Mouse (Mus musculus): ENCODE measurements around the gene Usp39. TPM values are rescaled to one million over a fixed set of nuclear protein-coding genes. Genes with fewer than 3 reads are reported as not detected.

Usp39 gene
- total and polyA plus RNA-seq, 2 experiments from 2014 or later, result 33.1 to 64.6 TPM

- Histone ChIP-seq H3K36me3 (ENCODE audit: insufficient read depth, low read length) (no peaks in the 10 kb centered on the region), H3K27ac (no peak overlapping the region), H3K4me2 (ENCODE audit: low read depth, low read length) (no peak overlapping the region), H3K9ac (replicated peaks; ENCODE audit: low read length) (no peak overlapping the region), H3K4me3 (ENCODE audit: low read length) (no peak overlapping the region), H3K4me1 (ENCODE audit: insufficient read depth, low read length) (no peaks in the 10 kb centered on the region), H3K9me3 (ENCODE audit: low read length) (no peaks in the 10 kb centered on the region), H3K27me3 (ENCODE audit: insufficient read depth, low read length) (no peaks in the 10 kb centered on the region)
- 86% methylated on average over 3 of the region's 3 CpGs for WGBS
- no peak for ATAC-seq
- DNase-seq (ENCODE audit: low spot score), result no peak
- TF ChIP-seq CTCF (IDR thresholded peaks at IDR 0.05; ENCODE audit: low read depth), result no peak
These were observed 55.5 kb downstream of the Usp39 start for GRCm38 (mm10) chr6:72289484-72289883.

GRCm38 (mm10) chr6:72283914-72284313 lies 61.1 kb downstream of the Usp39 start:
- ATAC-seq (peak; percentile 61; the same call in 1 of the 2 replicates), DNase-seq (ENCODE audit: low spot score) (peak; percentile 56)
- peak; percentile 75 for TF ChIP-seq CTCF (IDR thresholded peaks at IDR 0.05; ENCODE audit: low read depth)
- Histone ChIP-seq H3K4me2 (ENCODE audit: low read depth, low read length) (no peak overlapping the region), H3K36me3 (ENCODE audit: insufficient read depth, low read length) (no peaks in the 10 kb centered on the region), H3K4me1 (ENCODE audit: insufficient read depth, low read length) (no peaks in the 10 kb centered on the region), H3K9ac (replicated peaks; ENCODE audit: low read length) (no peak overlapping the region), H3K27me3 (ENCODE audit: insufficient read depth, low read length) (no peaks in the 10 kb centered on the region), H3K4me3 (ENCODE audit: low read length) (no peak overlapping the region), H3K9me3 (ENCODE audit: low read length) (no peaks in the 10 kb centered on the region), H3K27ac (no peak overlapping the region)
- 25% methylated on average over 4 of the region's 4 CpGs for WGBS

- no peaks in the 10 kb centered on the region for H3K27me3 ChIP-seq (ENCODE audit: insufficient read depth, low read length)
- H3K4me1 ChIP-seq (ENCODE audit: insufficient read depth, low read length), result no peaks in the 10 kb centered on the region
- no peaks in the 10 kb centered on the region for H3K36me3 ChIP-seq (ENCODE audit: insufficient read depth, low read length)
- no peak overlapping the region for H3K4me3 ChIP-seq (ENCODE audit: low read length)
- H3K4me2 ChIP-seq (ENCODE audit: low read depth, low read length), result no peak overlapping the region
- ATAC-seq (no peak), DNase-seq (ENCODE audit: low spot score) (no peak)
- no peak for TF ChIP-seq CTCF (IDR thresholded peaks at IDR 0.05; ENCODE audit: low read depth)
- 83% methylated on average over 7 of the region's 7 CpGs for WGBS
- H3K27ac ChIP-seq, result no peak overlapping the region
- H3K9me3 ChIP-seq (ENCODE audit: low read length), result no peaks in the 10 kb centered on the region
- no peak overlapping the region for H3K9ac ChIP-seq (replicated peaks; ENCODE audit: low read length)
These were observed 64.5 kb downstream of the Usp39 start for GRCm38 (mm10) chr6:72280410-72280998.

GRCm38 (mm10) chr6:72279505-72279904 lies 65.5 kb downstream of the Usp39 start:
- no peak overlapping the region for H3K9ac ChIP-seq (replicated peaks; ENCODE audit: low read length)
- no peaks in the 10 kb centered on the region for H3K36me3 ChIP-seq (ENCODE audit: insufficient read depth, low read length)
- TF ChIP-seq CTCF (IDR thresholded peaks at IDR 0.05; ENCODE audit: low read depth), result no peak
- H3K4me3 ChIP-seq (ENCODE audit: low read length), result no peak overlapping the region
- no peak for ATAC-seq
- WGBS, result 87% methylated on average over 7 of the region's 7 CpGs
- H3K27ac ChIP-seq, result no peak overlapping the region
- H3K4me1 ChIP-seq (ENCODE audit: insufficient read depth, low read length), result no peaks in the 10 kb centered on the region
- H3K9me3 ChIP-seq (ENCODE audit: low read length), result no peaks in the 10 kb centered on the region
- DNase-seq (ENCODE audit: low spot score), result no peak
- no peak overlapping the region for H3K4me2 ChIP-seq (ENCODE audit: low read depth, low read length)
- no peaks in the 10 kb centered on the region for H3K27me3 ChIP-seq (ENCODE audit: insufficient read depth, low read length)

- H3K27ac ChIP-seq, result no peak overlapping the region
- no peaks in the 10 kb centered on the region for H3K9me3 ChIP-seq (ENCODE audit: low read length)
- DNase-seq (ENCODE audit: low spot score) (no peak), ATAC-seq (no peak)
- no peaks in the 10 kb centered on the region for H3K27me3 ChIP-seq (ENCODE audit: insufficient read depth, low read length)
- no peak overlapping the region for H3K9ac ChIP-seq (replicated peaks; ENCODE audit: low read length)
- TF ChIP-seq CTCF (IDR thresholded peaks at IDR 0.05; ENCODE audit: low read depth), result no peak
- no peak overlapping the region for H3K4me2 ChIP-seq (ENCODE audit: low read depth, low read length)
- H3K4me1 ChIP-seq (ENCODE audit: insufficient read depth, low read length), result no peaks in the 10 kb centered on the region
- H3K36me3 ChIP-seq (ENCODE audit: insufficient read depth, low read length), result no peaks in the 10 kb centered on the region
- WGBS, result 74% methylated on average over 4 of the region's 4 CpGs
- no peak overlapping the region for H3K4me3 ChIP-seq (ENCODE audit: low read length)
These were observed 66.1 kb downstream of the Usp39 start for GRCm38 (mm10) chr6:72278835-72279234.

GRCm38 (mm10) chr6:72277508-72278166 lies 67.3 kb downstream of the Usp39 start:
- 74% methylated on average over 9 of the region's 9 CpGs for WGBS
- Histone ChIP-seq H3K27ac (peak overlapping the region; percentile 11; the same call in 1 of the 2 replicates), H3K4me3 (ENCODE audit: low read length) (no peak overlapping the region), H3K9ac (replicated peaks; ENCODE audit: low read length) (no peak overlapping the region), H3K4me1 (ENCODE audit: insufficient read depth, low read length) (no peaks in the 10 kb centered on the region), H3K27me3 (ENCODE audit: insufficient read depth, low read length) (no peaks in the 10 kb centered on the region), H3K9me3 (ENCODE audit: low read length) (no peaks in the 10 kb centered on the region), H3K36me3 (ENCODE audit: insufficient read depth, low read length) (no peaks in the 10 kb centered on the region), H3K4me2 (ENCODE audit: low read depth, low read length) (no peak overlapping the region)
- no peak for ATAC-seq
- TF ChIP-seq CTCF (IDR thresholded peaks at IDR 0.05; ENCODE audit: low read depth), result no peak
- no peak for DNase-seq (ENCODE audit: low spot score)

- TF ChIP-seq CTCF (IDR thresholded peaks at IDR 0.05; ENCODE audit: low read depth), result no peak
- H3K4me2 ChIP-seq (ENCODE audit: low read depth, low read length), result no peak overlapping the region
- H3K4me3 ChIP-seq (ENCODE audit: low read length), result no peak overlapping the region
- no peaks in the 10 kb centered on the region for H3K36me3 ChIP-seq (ENCODE audit: insufficient read depth, low read length)
- H3K27ac ChIP-seq, result peak overlapping the region; percentile 11; the same call in 1 of the 2 replicates
- DNase-seq (ENCODE audit: low spot score), result no peak
- no peaks in the 10 kb centered on the region for H3K27me3 ChIP-seq (ENCODE audit: insufficient read depth, low read length)
- H3K4me1 ChIP-seq (ENCODE audit: insufficient read depth, low read length), result no peaks in the 10 kb centered on the region
- ATAC-seq, result no peak
- WGBS, result 88% methylated on average over 13 of the region's 13 CpGs
- H3K9ac ChIP-seq (replicated peaks; ENCODE audit: low read length), result no peak overlapping the region
- no peaks in the 10 kb centered on the region for H3K9me3 ChIP-seq (ENCODE audit: low read length)
These were observed 68.0 kb downstream of the Usp39 start for GRCm38 (mm10) chr6:72276972-72277441.

Measured in hindbrain, postnatal 0 days (tissue).